Mouse (Mus musculus): ENCODE measurements around the gene Amotl2. TPM values are rescaled to one million over a fixed set of nuclear protein-coding genes. Genes with fewer than 3 reads are reported as not detected.
"Not testable (repeated sequence)": the region's sequence is repeated elsewhere in the genome, so short reads cannot be mapped to it uniquely, and the experiment has no call there.

Amotl2 gene
- polyA plus RNA-seq, 1 experiment from 2014 or later, result 38.9 TPM

GRCm38 (mm10) chr9:102759581-102760001, 43.1 kb downstream of the Amotl2 start:
- H3K4me1 ChIP-seq (replicated peaks), result peaks cover 47% of the 10 kb centered on the region
- H3K27ac ChIP-seq, result peak overlapping the region; percentile 78
- no peaks in the 10 kb centered on the region for H3K36me3 ChIP-seq
- H3K9ac ChIP-seq, result no peak overlapping the region
- ATAC-seq (replicated peaks; ENCODE audit: insufficient number of reproducible peaks, insufficient read depth, low FRiP score, low read depth), result no peak; the same call in 1 of the 2 replicates
- H3K9me3 ChIP-seq (replicated peaks), result no peaks in the 10 kb centered on the region
- no peak overlapping the region for H3K4me2 ChIP-seq
- 23% methylated on average over 5 of the region's 5 CpGs for WGBS
- H3K27me3 ChIP-seq, result no peaks in the 10 kb centered on the region
- H3K4me3 ChIP-seq, result no peak overlapping the region

- ATAC-seq (replicated peaks; ENCODE audit: insufficient number of reproducible peaks, insufficient read depth, low FRiP score, low read depth), result no peak
- Histone ChIP-seq H3K4me3 (no peak overlapping the region), H3K4me1 (replicated peaks) (peaks cover 35% of the 10 kb centered on the region), H3K27me3 (no peaks in the 10 kb centered on the region), H3K27ac (no peak overlapping the region), H3K4me2 (no peak overlapping the region), H3K9me3 (replicated peaks) (no peaks in the 10 kb centered on the region), H3K9ac (no peak overlapping the region), H3K36me3 (no peaks in the 10 kb centered on the region)
- WGBS, result 89% methylated on average over 7 of the region's 7 CpGs
Observed at GRCm38 (mm10) chr9:102761599-102761998, 45.1 kb downstream of the Amotl2 start.

DNA sequence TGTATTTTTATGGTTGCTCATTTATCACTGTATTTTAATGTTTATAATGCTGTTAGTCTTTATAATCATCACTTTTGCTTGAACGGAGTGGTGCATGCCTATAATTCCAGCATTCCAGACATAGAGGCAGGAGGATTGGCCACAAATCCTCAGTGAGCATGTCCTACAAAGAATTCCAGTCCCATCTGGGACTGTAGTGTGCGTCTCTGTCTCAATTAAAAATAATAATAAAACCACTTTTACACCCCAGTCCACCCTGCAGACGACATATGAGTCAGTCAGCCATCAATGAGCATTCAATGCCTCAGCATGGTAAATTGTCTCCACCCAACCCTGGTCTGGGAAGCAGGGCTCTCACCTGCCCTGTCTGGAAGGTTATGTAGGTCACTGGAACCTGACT, 46.4 kb downstream of the Amotl2 start:
- H3K4me1 ChIP-seq (replicated peaks), result peaks cover 39% of the 10 kb centered on the region
- H3K9me3 ChIP-seq (replicated peaks), result no peaks in the 10 kb centered on the region
- 48% methylated on average over 3 of the region's 3 CpGs for WGBS
- no peak for ATAC-seq (replicated peaks; ENCODE audit: insufficient number of reproducible peaks, insufficient read depth, low FRiP score, low read depth)
- H3K4me3 ChIP-seq, result no peak overlapping the region
- H3K9ac ChIP-seq, result no peak overlapping the region
- H3K36me3 ChIP-seq, result no peaks in the 10 kb centered on the region
- H3K27ac ChIP-seq, result no peak overlapping the region; the same call in 1 of the 2 replicates
- no peaks in the 10 kb centered on the region for H3K27me3 ChIP-seq
- H3K4me2 ChIP-seq, result no peak overlapping the region

DNA sequence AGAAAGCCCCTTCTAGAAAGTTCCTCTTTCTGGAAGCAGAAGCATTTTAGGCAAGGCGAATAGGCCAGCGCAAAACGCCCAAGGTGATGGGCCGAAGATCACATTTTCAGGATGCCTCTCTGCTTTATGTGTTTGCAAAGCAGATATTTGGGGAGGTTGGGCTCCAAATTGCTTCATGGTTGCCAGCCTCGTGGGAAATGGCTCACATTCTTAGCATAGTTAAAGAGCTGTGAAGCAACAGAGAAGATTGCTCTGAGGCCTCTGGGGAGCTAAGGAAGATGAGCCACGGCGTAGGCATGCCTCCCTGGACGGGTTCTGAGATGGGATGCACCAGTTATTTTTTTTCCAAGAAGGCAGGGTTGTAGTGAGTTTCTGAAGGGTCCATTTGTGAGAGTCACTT, 47.0 kb downstream of the Amotl2 start:
- H3K27ac ChIP-seq, result no peak overlapping the region; the same call in 1 of the 2 replicates

DNA sequence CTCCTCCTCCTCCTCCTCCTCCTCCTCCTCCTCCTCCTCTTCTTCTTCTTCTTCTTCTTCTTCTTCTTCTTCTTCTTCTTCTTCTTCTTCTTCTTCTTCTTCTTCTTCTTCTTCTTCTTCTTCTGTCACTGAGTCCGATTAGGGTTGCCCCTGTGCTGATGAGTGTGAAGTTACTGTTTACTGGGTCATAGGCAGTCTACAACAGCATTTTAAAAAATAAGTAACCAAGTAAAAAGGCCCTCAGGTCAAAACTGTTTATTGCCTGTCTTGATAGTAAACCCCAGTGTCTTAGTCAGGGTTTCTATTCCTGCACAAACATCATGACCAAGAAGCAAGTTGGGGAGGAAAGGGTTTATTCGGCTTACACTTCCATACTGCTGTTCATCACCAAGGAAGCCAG, 48.1 kb downstream of the Amotl2 start:
- not testable (repeated sequence) for H3K4me3 ChIP-seq; H3K9me3 ChIP-seq (replicated peaks); H3K9ac ChIP-seq; ATAC-seq (replicated peaks; ENCODE audit: insufficient number of reproducible peaks, insufficient read depth, low FRiP score, low read depth); H3K4me2 ChIP-seq; H3K36me3 ChIP-seq; H3K27me3 ChIP-seq; H3K27ac ChIP-seq
- peaks cover 28% of the 10 kb centered on the region for H3K4me1 ChIP-seq (replicated peaks)
- WGBS, result 89% methylated on average over 2 of the region's 2 CpGs

More for the DNA sequence above, 47.0 kb downstream of the Amotl2 start:
- no peaks in the 10 kb centered on the region for H3K36me3 ChIP-seq
- no peaks in the 10 kb centered on the region for H3K27me3 ChIP-seq
- no peak for ATAC-seq (replicated peaks; ENCODE audit: insufficient number of reproducible peaks, insufficient read depth, low FRiP score, low read depth)
- 53% methylated on average over 8 of the region's 8 CpGs for WGBS
- no peak overlapping the region for H3K4me2 ChIP-seq
- H3K4me1 ChIP-seq (replicated peaks), result peaks cover 38% of the 10 kb centered on the region
- no peak overlapping the region for H3K4me3 ChIP-seq
- H3K9me3 ChIP-seq (replicated peaks), result no peaks in the 10 kb centered on the region
- H3K9ac ChIP-seq, result no peak overlapping the region

- H3K27ac ChIP-seq, result peak overlapping the region; percentile 37
- H3K4me1 ChIP-seq (replicated peaks), result peaks cover 32% of the 10 kb centered on the region
- H3K9me3 ChIP-seq (replicated peaks), result no peaks in the 10 kb centered on the region
- no peaks in the 10 kb centered on the region for H3K36me3 ChIP-seq
- ATAC-seq (replicated peaks; ENCODE audit: insufficient number of reproducible peaks, insufficient read depth, low FRiP score, low read depth), result 0 out of 2 replicates have a peak, but pooled peaks have one; percentile 10
- H3K4me3 ChIP-seq, result no peak overlapping the region
- H3K4me2 ChIP-seq, result no peak overlapping the region
- no peak overlapping the region for H3K9ac ChIP-seq
- 73% methylated on average over 3 of the region's 3 CpGs for WGBS
- no peaks in the 10 kb centered on the region for H3K27me3 ChIP-seq
Observed at GRCm38 (mm10) chr9:102766741-102767140, 50.3 kb downstream of the Amotl2 start.

DNA sequence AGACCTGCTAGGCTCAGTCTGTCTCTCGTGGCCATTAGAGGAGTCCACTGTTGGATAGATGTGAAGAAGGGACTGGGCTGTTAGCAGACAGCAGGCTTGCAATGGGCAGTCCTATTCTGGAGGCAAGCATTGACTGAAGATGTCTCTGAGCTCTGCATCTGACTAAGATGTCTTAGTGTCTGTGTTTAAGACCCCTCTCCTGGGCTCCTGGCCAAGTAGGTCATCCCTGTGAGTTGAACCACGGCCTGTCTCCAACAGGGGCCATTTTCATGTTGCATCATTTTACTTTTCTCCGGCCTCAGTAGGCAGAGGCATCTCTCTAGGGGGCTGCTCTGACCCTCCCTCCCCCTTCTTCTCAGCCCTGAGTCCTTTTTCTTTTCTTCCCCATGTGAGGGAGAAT, 52.8 kb downstream of the Amotl2 start:
- WGBS, result 68% methylated on average over 3 of the region's 3 CpGs
- Histone ChIP-seq H3K9me3 (replicated peaks) (no peaks in the 10 kb centered on the region), H3K4me1 (replicated peaks) (peaks cover 19% of the 10 kb centered on the region), H3K27ac (no peak overlapping the region), H3K36me3 (no peaks in the 10 kb centered on the region), H3K9ac (no peak overlapping the region), H3K27me3 (no peaks in the 10 kb centered on the region), H3K4me3 (no peak overlapping the region), H3K4me2 (no peak overlapping the region)
- no peak for ATAC-seq (replicated peaks; ENCODE audit: insufficient number of reproducible peaks, insufficient read depth, low FRiP score, low read depth)

DNA sequence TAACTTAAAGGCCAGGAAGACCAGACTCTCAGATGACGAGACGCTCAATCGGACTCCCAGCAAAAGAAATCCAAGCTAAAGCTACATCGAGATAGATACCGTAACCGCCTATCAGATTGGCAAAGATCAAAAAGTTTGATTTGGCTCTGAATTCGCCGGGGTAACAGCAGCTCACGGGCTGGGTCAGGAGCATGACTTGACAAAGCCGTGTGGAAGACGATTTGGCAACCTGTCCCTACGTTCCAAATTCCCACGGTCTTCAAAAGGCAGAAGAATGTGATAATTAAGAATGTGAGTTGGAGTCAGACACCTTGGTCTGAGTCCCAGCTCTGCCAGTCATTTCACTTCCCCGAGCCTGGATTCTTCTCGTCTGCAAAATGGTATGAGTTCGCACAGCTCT, 53.7 kb downstream of the Amotl2 start:
- WGBS, result 76% methylated on average over 16 of the region's 16 CpGs
- Histone ChIP-seq H3K4me2 (no peak overlapping the region), H3K9me3 (replicated peaks) (no peaks in the 10 kb centered on the region), H3K27ac (no peak overlapping the region), H3K9ac (no peak overlapping the region), H3K27me3 (no peaks in the 10 kb centered on the region), H3K4me3 (no peak overlapping the region), H3K36me3 (no peaks in the 10 kb centered on the region), H3K4me1 (replicated peaks) (peaks cover 19% of the 10 kb centered on the region)
- ATAC-seq (replicated peaks; ENCODE audit: insufficient number of reproducible peaks, insufficient read depth, low FRiP score, low read depth), result no peak

- 35% methylated on average over 21 of the region's 21 CpGs for WGBS
- no peaks in the 10 kb centered on the region for H3K9me3 ChIP-seq (replicated peaks)
- H3K4me3 ChIP-seq, result 0 out of 2 replicates have a peak overlapping the region, but pooled peaks have one; percentile 0
- H3K4me2 ChIP-seq, result peak overlapping the region; percentile 32
- ATAC-seq (replicated peaks; ENCODE audit: insufficient number of reproducible peaks, insufficient read depth, low FRiP score, low read depth), result no peak
- no peaks in the 10 kb centered on the region for H3K27me3 ChIP-seq
- H3K9ac ChIP-seq, result peak overlapping the region; percentile 9; the same call in 1 of the 2 replicates
- H3K36me3 ChIP-seq, result no peaks in the 10 kb centered on the region
- H3K4me1 ChIP-seq (replicated peaks), result peaks cover 27% of the 10 kb centered on the region
- H3K27ac ChIP-seq, result no peak overlapping the region
Observed at GRCm38 (mm10) chr9:102771308-102771895, 54.9 kb downstream of the Amotl2 start.

DNA sequence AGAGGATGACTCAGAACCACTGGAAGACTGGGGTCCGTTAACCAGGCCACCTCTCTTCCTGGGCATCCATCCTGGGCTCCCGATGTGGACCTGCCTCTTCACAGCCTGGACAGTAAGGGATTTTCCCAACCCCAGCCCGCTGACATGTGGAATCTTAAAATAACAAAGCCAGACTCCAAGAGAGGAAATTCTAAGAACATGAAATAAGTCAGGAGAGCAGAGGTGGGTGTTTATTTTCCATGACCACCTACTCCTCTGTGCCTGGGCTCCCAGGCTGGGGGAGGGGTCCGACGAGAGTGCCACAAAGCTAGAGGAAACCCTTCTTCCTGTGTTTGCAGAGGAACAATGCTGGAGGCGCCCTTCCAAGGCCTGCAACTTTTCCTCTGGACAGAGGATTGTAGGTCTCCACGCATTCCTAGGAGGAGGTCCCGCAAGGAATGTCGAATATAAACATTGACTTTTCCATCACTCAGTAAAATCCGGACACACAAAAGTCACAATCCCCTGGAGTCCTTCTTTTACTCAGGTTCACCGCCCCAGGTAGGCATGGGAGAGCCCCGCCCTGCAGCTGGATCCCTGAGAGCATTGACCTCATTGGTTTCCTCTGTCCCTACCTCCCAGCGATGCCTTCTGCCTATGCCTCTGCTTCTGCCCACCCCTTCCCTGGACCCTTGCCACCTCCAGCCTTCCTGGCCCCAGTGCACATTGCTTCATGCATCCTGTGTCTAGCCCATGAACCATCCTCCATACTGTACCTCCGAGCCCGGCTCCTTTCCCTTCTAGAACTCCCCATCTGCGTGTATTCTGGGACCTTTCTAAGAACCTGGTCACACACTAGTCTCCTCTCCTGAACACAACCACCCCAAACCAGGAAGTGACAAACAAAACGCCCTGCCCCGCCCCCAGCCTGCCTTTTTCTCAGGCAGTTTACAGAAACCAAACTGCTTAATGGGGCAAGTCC, 61.4 kb downstream of the Amotl2 start:
- 45% methylated on average over 18 of the region's 18 CpGs for WGBS
- peaks cover 41% of the 10 kb centered on the region for H3K4me1 ChIP-seq (replicated peaks)
- H3K36me3 ChIP-seq, result no peaks in the 10 kb centered on the region
- H3K4me3 ChIP-seq, result no peak overlapping the region
- H3K27ac ChIP-seq, result peak overlapping the region; percentile 81
- no peaks in the 10 kb centered on the region for H3K9me3 ChIP-seq (replicated peaks)
- no peak overlapping the region for H3K9ac ChIP-seq
- peak; percentile 73 for ATAC-seq (replicated peaks; ENCODE audit: insufficient number of reproducible peaks, insufficient read depth, low FRiP score, low read depth)
- H3K27me3 ChIP-seq, result no peaks in the 10 kb centered on the region
- peak overlapping the region; percentile 39 for H3K4me2 ChIP-seq

- Histone ChIP-seq H3K4me2 (peak overlapping the region; percentile 19; the same call in 1 of the 2 replicates), H3K9me3 (replicated peaks) (no peaks in the 10 kb centered on the region), H3K4me3 (no peak overlapping the region; the same call in 1 of the 2 replicates), H3K9ac (no peak overlapping the region), H3K27me3 (no peaks in the 10 kb centered on the region), H3K27ac (peak overlapping the region; percentile 81), H3K4me1 (replicated peaks) (peaks cover 56% of the 10 kb centered on the region), H3K36me3 (no peaks in the 10 kb centered on the region)
- ATAC-seq (replicated peaks; ENCODE audit: insufficient number of reproducible peaks, insufficient read depth, low FRiP score, low read depth), result peak; percentile 89
- WGBS, result 4% methylated on average over 15 of the region's 15 CpGs
Observed at GRCm38 (mm10) chr9:102779493-102779892, 63.0 kb downstream of the Amotl2 start.
